Mouse (Mus musculus) ES-E14 (cell line): ENCODE results near the gene Tacr2.

Source experiments
- MAFK ChIP-seq: IDR thresholded peaks from 2 replicates; pipeline ENCODE4 v1.6.1; 2014; ENCODE audit warnings: mild to moderate bottlenecking, low read depth, low read length, inconsistent platforms; ENCODE audit not compliant: insufficient read depth
- ZNF384 ChIP-seq: IDR thresholded peaks from 2 replicates; pipeline ENCODE4 v1.6.1; 2012; ENCODE audit warnings: low read depth, low read length, inconsistent platforms

GRCm38 (mm10) chr10:62310259-62311039 is 58.2 kb downstream of the Tacr2 start:
- TF ChIP-seq MAFK, result no peak
- no peak for TF ChIP-seq ZNF384
